Mouse (Mus musculus) neural tube, embryonic 14.5 days (tissue): ENCODE measurements around the gene Rpl12. TPM values are rescaled to one million over a fixed set of nuclear protein-coding genes. Genes with fewer than 3 reads are reported as not detected.
A peak's percentile ranks its signal among the peaks of the same experiment; 100 is the strongest.

Source experiments
- ATAC-seq: fragments of 200-750 bp; cut with Nextera tagmentation; 2 replicates; pipeline ENCODE4 v1.8.0; 2017; ENCODE audit warnings: low read depth, mild to moderate bottlenecking, moderate TSS enrichment, moderate library complexity
- H3K27ac ChIP-seq: fragments of 300-500 bp; sonication (generic); 2 replicates; pipeline ENCODE4 v1.5.1; 2014; ENCODE audit warnings: low read depth, mild to moderate bottlenecking, control low read depth, low read length, moderate library complexity, mixed read lengths
- H3K27me3 ChIP-seq: fragments of 300-500 bp; sonication (generic); 2 replicates; pipeline ENCODE4 v1.6.1; 2014; ENCODE audit warnings: low read length; ENCODE audit not compliant: control insufficient read depth, insufficient read depth
- H3K36me3 ChIP-seq: fragments of 300-500 bp; sonication (generic); 2 replicates; pipeline ENCODE4 v1.6.1; 2014; ENCODE audit warnings: low read length, mixed read lengths; ENCODE audit not compliant: control insufficient read depth, insufficient read depth
- H3K4me1 ChIP-seq: fragments of 300-500 bp; sonication (generic); 2 replicates; pipeline ENCODE4 v1.6.1; 2014; ENCODE audit warnings: low read length; ENCODE audit not compliant: control insufficient read depth, insufficient read depth
- H3K4me2 ChIP-seq: fragments of 300-500 bp; sonication (generic); 2 replicates; pipeline ENCODE4 v1.6.1; 2014; ENCODE audit warnings: mild to moderate bottlenecking, low read depth, low read length, control low read depth
- H3K4me3 ChIP-seq: fragments of 300-500 bp; sonication (generic); 2 replicates; pipeline ENCODE4 v1.5.1; 2014; ENCODE audit warnings: low read depth, low read length, control low read depth, mixed read lengths
- H3K9ac ChIP-seq: fragments of 300-500 bp; sonication (generic); replicated peaks from 2 replicates; pipeline ENCODE4 v1.6.1; 2014; ENCODE audit warnings: low read depth, mild to moderate bottlenecking, control low read depth, low read length, mixed read lengths
- H3K9me3 ChIP-seq: fragments of 300-500 bp; sonication (generic); 2 replicates; pipeline ENCODE4 v1.6.1; 2016; ENCODE audit warnings: low read length; ENCODE audit not compliant: control insufficient read depth
- WGBS: fragments of 180-500 bp; shearing (Covaris S2); extraction: QIAGEN DNeasy Blood & Tissue Kit; methylation state at CpG from one replicate; pipeline ENCODE4 v1.1.7; 2014; 5-methylcytosine and 5-hydroxymethylcytosine counted together
- polyA plus RNA-seq: library from polyadenylated mRNA; unstranded; fragments of >200 nt; fragmentation: Nextera tagmentation; extraction: Ambion mirVana; gene quantifications from 2 replicates; pipeline ENCODE4 v1.2.1, GENCODE M21; 2014

Gene Rpl12
- polyA plus RNA-seq, 1 experiment from 2014 or later: 99.4 TPM

GRCm38 (mm10) chr2:32931730-32932129 is 29.6 kb upstream of the Rpl12 start:
- no peak for ATAC-seq
- Histone ChIP-seq H3K9ac (no peak overlapping the region), H3K36me3 (peaks cover 16% of the 10 kb centered on the region), H3K27ac (no peak overlapping the region), H3K9me3 (no peaks in the 10 kb centered on the region), H3K27me3 (no peaks in the 10 kb centered on the region), H3K4me3 (no peak overlapping the region), H3K4me1 (no peaks in the 10 kb centered on the region), H3K4me2 (no peak overlapping the region)
- 81% methylated on average over 7 of the region's 7 CpGs for WGBS

DNA sequence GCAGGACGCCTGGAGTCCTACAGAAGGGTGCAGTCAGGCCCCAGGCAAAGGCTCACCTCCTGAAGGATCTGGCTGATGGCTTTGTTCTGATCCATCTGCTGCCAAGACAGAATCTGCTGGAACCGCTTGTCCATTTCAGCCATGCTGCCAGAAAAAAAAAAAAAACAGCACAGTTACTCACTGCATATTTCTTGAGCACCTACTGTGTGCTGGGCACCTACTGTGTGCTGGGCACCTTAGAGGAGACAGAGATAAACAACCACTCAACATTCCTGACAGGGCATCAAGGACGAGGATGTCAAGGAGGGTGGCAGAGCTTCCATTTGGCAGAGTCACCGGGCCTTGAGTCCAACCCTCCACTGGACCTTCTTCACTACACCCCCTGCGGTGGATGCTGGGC is 22.6 kb upstream of the Rpl12 start:
- Histone ChIP-seq H3K27me3 (no peaks in the 10 kb centered on the region), H3K4me2 (no peak overlapping the region), H3K9me3 (no peaks in the 10 kb centered on the region), H3K4me1 (no peaks in the 10 kb centered on the region), H3K9ac (no peak overlapping the region), H3K4me3 (no peak overlapping the region), H3K36me3 (peaks cover 43% of the 10 kb centered on the region), H3K27ac (no peak overlapping the region)
- 96% methylated on average over 5 of the region's 5 CpGs for WGBS
- ATAC-seq: no peak

DNA sequence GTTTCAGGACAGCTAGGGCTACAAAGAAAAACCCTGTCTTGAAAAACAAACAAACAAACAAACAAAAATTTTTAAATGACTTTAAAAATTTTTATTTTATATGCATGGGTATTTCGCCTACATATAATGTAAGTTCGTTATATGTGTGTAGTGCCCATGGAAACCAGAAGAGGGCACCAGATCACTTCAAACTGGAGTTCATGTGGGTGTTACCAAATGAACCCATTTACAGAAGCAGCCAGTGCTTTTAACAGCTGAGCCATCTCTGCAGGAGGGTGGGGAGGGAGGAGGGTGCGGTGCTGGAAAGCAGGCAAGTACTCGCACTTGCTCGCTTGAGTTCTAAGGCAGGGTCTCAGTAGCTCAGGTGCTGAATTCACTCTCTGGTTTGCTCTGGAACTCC is 21.9 kb upstream of the Rpl12 start:
- H3K36me3 ChIP-seq: peaks cover 45% of the 10 kb centered on the region
- ATAC-seq: no peak
- H3K4me1 ChIP-seq: no peaks in the 10 kb centered on the region
- H3K27me3 ChIP-seq: no peaks in the 10 kb centered on the region
- H3K9ac ChIP-seq: no peak overlapping the region
- no peaks in the 10 kb centered on the region for H3K9me3 ChIP-seq
- WGBS: 56% methylated on average over 5 of the region's 5 CpGs
- H3K4me2 ChIP-seq: no peak overlapping the region
- H3K27ac ChIP-seq: no peak overlapping the region
- H3K4me3 ChIP-seq: no peak overlapping the region

GRCm38 (mm10) chr2:32940483-32940882 is 20.9 kb upstream of the Rpl12 start:
- Histone ChIP-seq H3K36me3 (peaks cover 50% of the 10 kb centered on the region), H3K4me2 (no peak overlapping the region), H3K27ac (no peak overlapping the region), H3K9me3 (no peaks in the 10 kb centered on the region), H3K4me1 (no peaks in the 10 kb centered on the region), H3K4me3 (no peak overlapping the region), H3K9ac (no peak overlapping the region), H3K27me3 (no peaks in the 10 kb centered on the region)
- WGBS: 94% methylated on average over 4 of the region's 4 CpGs
- ATAC-seq: no peak

DNA sequence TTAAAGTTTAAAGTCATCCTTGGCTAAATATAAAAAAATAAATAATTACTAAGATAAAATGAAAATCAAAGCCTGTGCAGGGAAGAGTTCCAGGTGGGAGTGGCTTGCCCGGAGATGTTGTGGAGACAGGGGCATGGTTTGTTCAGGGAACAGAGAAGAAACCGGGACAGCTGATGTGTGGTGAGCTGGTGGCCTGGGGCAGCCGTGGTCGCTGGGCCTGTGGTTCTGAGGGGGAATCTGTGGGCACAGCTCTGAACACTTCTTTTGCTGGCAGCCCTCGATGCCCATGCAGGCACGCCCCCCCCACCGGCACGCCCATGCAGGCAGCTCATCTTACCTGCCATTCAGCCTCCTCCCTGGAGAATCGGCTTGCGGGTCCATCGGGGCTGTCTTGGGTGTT is 13.9 kb upstream of the Rpl12 start:
- Histone ChIP-seq H3K27ac (no peak overlapping the region), H3K36me3 (peaks cover 39% of the 10 kb centered on the region)
- no peak for ATAC-seq

GRCm38 (mm10) chr2:32954581-32954980 is 6.8 kb upstream of the Rpl12 start:
- H3K36me3 ChIP-seq: peaks cover 12% of the 10 kb centered on the region; the same call in 1 of the 2 replicates
- no peak overlapping the region for H3K27ac ChIP-seq
- no peaks in the 10 kb centered on the region for H3K9me3 ChIP-seq
- 84% methylated on average over 2 of the region's 2 CpGs for WGBS
- no peaks in the 10 kb centered on the region for H3K4me1 ChIP-seq
- H3K4me2 ChIP-seq: no peak overlapping the region
- H3K27me3 ChIP-seq: no peaks in the 10 kb centered on the region
- no peak overlapping the region for H3K4me3 ChIP-seq
- no peak overlapping the region for H3K9ac ChIP-seq
- ATAC-seq: no peak

More for the DNA sequence above, 13.9 kb upstream of the Rpl12 start:
- no peak overlapping the region for H3K4me2 ChIP-seq
- no peak overlapping the region for H3K9ac ChIP-seq
- no peaks in the 10 kb centered on the region for H3K9me3 ChIP-seq
- no peak overlapping the region for H3K4me3 ChIP-seq
- 90% methylated on average over 11 of the region's 11 CpGs for WGBS
- no peaks in the 10 kb centered on the region for H3K4me1 ChIP-seq
- no peaks in the 10 kb centered on the region for H3K27me3 ChIP-seq

DNA sequence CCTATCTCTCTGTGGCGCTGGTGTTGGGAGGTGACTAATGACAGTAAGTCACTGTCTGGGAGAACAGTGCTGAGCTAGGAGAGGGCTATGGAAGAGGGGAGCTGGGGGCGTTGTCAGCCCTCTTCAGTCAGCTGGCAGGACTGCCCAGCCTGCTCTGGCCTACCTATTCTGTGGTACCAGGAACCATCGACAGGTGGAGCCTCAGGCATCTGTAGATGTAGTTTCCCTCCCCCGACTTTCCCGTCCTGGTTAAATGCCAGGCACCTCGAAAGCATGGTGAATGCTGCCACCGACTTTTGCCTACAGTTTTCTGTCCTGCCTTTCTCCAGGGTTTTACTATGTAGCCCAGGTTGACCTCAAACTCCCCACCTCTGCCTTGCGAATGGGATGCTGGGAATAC is 4.0 kb upstream of the Rpl12 start:
- no peak overlapping the region for H3K4me2 ChIP-seq
- peaks cover 5% of the 10 kb centered on the region; the same call in 1 of the 2 replicates for H3K36me3 ChIP-seq
- H3K9ac ChIP-seq: no peak overlapping the region
- peaks cover 9% of the 10 kb centered on the region; the same call in 1 of the 2 replicates for H3K4me1 ChIP-seq
- H3K4me3 ChIP-seq: no peak overlapping the region
- 64% methylated on average over 8 of the region's 8 CpGs for WGBS
- no peaks in the 10 kb centered on the region for H3K9me3 ChIP-seq
- no peaks in the 10 kb centered on the region for H3K27me3 ChIP-seq
- ATAC-seq: no peak
- H3K27ac ChIP-seq: no peak overlapping the region

DNA sequence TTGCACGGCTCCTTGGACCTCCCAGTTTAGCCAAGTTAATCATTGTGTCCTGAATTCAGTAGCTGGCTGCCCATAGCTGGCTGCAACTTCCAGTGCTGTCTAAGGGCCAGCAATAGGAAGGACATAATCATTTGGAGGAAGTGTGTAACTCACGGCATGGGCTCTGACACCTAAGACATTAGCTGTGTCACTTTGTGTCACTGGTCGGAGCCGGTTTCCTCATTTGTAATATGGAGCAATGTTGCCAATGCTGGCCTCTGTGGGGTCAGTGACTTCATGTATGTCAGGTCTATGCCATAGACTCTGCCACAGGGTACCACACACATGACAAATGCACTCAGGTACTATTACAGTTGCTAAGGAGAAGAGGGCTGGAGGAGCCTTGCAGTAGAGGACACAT is 1.1 kb upstream of the Rpl12 start:
- 0 out of 2 replicates have a peak overlapping the region, but pooled peaks have one; percentile 73 for H3K4me3 ChIP-seq
- H3K36me3 ChIP-seq: peaks cover 12% of the 10 kb centered on the region
- ATAC-seq: no peak
- no peaks in the 10 kb centered on the region for H3K27me3 ChIP-seq
- H3K4me1 ChIP-seq: peaks cover 20% of the 10 kb centered on the region
- H3K9ac ChIP-seq: 0 out of 2 replicates have a peak overlapping the region, but pooled peaks have one; percentile 83
- H3K4me2 ChIP-seq: peak overlapping the region; percentile 99
- no peaks in the 10 kb centered on the region for H3K9me3 ChIP-seq
- H3K27ac ChIP-seq: no peak overlapping the region
- WGBS: 91% methylated on average over 4 of the region's 4 CpGs

- peak overlapping the region; percentile 83 for H3K9ac ChIP-seq
- no peaks in the 10 kb centered on the region for H3K9me3 ChIP-seq
- peak overlapping the region; percentile 99 for H3K4me2 ChIP-seq
- peak overlapping the region; percentile 73 for H3K4me3 ChIP-seq
- peaks cover 12% of the 10 kb centered on the region for H3K36me3 ChIP-seq
- peaks cover 22% of the 10 kb centered on the region for H3K4me1 ChIP-seq
- peak overlapping the region; percentile 76 for H3K27ac ChIP-seq
- no peaks in the 10 kb centered on the region for H3K27me3 ChIP-seq
- 1% methylated on average over 33 of the region's 33 CpGs for WGBS
- no peak for ATAC-seq
These were observed 909 bp downstream of the Rpl12 start for GRCm38 (mm10) chr2:32962062-32962874.
